Mouse (Mus musculus): Measurements from ENCODE around the gene Fgd3.

The Fgd3 gene

DNA sequence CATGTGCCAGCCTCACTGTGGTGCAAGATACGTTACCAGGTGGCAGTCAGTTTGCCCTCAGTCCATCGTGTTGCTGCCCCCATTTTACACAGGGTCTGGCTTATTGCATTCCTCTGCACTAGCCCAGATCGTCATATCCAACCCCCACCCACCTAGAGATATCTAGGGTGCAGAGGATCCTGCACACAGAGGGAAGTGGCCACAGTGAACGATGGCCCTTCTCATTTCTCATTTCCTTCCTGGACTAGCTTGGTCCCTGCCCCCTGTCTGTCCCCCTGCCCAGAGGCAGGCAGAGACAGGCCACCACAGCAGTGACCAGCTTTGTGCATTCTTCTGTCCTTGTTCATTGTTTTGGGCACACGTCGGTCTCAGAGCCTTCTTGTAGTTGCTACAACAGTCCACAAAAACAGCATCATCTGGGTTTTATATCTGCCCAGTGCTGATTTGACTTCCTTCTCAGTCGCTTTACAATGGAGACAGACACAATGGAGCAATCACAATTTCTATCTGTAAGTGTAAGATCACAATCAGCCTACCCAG is 13.3 kb downstream of the Fgd3 start:
- no peak for DNase-seq (ENCODE audit: low spot score)

DNA sequence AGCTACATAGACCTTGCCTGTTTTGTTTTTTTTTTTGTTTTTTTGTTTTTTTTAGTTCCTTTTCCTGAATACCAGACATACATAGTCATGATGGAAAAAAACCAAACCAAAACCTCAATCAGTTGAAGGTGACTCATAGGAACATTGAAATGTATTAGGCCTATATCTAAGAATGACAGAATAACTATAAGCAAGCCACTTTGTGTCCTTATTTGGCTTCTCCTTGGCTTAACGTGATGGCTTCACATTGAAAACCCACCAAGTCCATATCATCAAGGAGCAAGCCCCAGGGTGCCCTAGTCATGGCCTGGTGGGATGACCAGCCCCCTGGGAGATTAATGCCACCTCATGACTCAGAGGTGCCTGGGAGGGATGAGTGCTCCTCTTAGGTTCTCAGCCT is 19.3 kb downstream of the Fgd3 start:
- no peak for DNase-seq (ENCODE audit: low spot score)

DNA sequence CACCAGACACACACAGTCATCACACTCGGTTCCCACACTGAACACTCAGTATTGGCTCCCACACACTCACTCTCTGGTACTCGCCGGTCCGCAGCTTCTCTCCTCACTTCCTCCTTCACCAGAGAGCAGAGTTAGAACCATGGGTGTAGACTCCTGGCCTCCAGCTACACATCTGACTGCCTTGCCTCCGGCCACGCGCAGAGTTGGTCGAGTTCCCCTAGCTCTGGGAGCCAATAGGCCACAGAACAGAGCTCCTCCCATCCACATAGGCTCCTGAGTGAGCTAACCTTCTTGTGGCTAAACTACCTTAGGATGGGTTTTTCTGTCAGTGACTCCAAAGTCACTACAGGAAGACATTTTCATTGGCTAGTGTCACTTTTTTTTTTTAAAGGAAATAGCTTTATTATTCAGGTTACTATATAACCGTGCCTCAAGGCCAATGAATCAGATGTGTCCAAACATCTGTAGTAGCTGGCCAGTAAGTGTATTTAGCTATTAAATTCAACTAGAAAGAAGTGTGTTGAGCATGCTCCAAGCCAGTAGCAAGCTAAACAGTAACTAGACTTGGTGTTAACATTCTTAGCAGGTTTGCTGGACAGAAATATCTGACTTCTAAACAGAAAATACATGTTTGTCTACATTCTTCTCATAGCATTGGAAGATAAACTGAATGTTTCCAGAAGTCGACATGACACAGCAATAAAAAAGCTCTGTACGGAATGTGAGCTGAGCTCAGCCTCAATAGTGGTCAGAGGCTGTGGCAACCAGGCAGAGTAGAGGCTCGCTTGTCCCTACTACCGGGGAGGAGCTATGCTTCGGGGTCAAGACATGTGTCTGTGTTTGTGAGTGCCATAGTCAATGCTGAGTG is 21.4 kb downstream of the Fgd3 start:
- DNase-seq (ENCODE audit: low spot score): no peak

DNA sequence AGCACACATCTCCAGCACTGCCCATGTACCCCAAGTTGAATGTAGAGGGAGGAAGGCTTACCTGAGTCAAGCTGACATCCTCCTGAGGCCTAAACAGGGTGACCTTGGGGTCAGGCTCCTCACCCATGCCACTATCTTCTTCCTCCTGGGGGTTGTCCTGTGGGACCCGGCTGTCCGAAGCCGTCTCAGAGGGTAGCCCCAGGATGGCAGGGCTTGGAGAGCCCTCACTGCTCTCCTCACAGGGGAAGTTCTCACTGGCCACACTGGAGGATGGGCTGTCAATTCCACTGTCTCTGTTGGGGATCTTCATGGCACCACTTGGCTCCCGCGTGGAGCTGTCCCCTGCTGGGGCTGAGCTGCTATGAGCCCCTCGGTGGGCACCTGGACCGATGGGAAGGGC is 23.8 kb downstream of the Fgd3 start:
- no peak for DNase-seq (ENCODE audit: low spot score)

DNA sequence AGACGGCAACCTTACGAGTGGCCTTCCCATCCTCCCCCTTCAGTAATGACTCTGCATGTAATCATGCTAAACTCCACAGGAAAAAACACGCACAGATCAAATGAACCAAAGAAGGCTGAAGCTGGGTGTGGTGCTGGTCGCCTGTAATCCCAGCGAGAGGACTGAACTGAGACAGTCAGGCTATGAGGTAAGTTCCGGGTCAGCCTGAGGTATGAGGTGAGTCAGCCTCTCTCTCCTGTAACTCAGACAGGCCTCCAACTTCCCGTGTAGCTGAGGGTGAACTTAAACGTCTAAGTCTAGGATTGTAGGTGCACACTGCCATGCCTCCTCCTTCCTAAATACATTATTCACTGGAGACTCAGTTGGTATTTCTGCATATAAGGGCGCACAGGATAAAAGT is 26.0 kb downstream of the Fgd3 start:
- DNase-seq (ENCODE audit: low spot score): no peak

DNA sequence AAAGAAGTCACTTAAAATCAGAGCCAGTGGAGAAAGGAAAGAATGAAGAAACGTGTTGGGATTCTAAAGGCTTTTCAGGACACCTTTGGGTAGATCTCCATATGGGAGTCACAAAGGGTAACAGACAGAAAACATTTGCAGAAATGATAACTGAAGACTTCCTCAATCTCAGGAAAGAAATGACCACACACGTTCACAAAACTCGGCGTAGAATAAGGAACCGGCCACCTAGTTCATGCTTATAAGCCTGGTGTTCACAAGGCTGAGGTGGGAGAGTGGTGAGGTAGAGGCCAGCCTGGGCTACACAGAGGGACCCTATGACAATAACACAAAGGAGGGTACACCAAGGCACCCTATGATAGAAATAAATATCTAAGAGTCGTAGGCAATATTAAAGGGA is 28.2 kb downstream of the Fgd3 start:
- DNase-seq (ENCODE audit: low spot score): no peak

DNA sequence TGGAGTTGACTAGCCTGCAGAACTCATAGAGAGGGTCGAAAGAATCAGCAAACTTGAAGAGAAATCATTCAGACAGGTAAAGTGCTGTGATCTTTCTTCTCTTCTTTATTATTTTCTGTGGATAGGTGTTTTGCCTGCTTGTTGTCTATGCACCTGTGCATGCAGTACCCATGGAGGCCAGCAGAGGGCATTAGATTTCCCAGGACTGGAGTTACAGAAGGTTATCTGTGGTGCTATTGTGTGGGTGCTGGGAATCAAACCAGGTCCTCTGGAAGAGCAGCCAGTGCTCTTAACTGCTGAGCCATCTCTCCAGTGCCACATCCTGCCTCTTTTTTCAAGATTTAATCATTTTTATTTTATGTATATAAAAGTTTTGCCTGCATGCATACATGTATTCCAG is 28.7 kb downstream of the Fgd3 start:
- no peak for DNase-seq (ENCODE audit: low spot score)

DNA sequence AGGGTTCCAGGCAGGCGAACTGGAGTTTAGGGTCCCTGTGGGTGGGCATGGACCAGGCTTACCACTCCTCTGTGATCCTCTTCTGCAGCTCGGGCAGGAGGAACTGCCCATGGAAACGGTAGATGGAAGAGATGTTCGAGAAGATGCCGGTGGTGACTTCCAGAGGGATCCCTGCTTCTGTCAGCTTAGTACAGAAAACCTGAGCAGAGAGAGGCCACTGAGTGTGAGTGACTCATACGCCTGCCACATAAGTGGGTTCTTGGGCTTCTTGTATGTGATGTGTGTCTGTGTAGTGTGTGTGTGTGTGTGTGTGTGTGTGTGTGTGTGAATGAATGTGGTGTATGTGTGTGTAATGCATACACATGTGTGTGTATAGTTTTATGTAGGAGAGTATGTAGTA is 32.9 kb downstream of the Fgd3 start:
- no peak for DNase-seq (ENCODE audit: low spot score)

DNA sequence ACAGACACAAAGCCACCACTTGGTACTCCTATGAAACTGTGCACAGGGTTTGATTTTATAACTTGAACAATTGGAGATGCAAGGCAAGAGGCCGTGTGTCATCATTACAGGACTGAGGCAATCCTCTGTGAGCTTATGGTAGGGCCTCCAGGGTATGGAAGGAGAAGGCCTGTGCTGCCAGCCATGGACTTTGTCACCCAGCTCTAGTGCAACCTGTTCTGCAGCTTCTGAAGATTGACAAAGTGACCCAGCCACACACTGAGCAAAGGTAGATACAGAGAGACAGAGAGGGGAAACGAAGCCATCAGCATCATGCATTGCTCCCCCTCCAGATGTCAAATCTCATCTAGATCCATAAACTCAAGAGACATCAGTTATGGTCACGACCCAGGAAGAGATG is 33.4 kb downstream of the Fgd3 start:
- DNase-seq (ENCODE audit: low spot score): no peak

DNA sequence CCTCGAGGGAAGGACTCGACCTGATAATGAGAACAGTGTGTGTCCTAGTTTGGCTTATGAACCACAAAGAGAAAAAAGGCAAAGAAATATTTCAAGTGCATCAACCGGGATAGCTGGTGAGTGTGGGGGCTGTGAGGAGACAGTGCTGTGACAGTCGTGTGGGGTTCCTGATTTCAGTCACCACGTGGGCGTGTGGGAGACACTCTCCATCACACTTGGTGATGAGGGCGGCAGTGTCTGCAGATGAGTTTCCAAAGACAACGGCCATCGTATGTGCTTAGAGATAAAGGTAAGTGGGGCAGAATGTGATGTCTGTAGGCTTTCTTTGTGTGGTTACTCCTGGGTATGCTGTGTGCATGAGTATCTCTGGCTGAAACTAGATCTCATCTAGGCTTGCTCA is 36.4 kb downstream of the Fgd3 start:
- no peak for DNase-seq (ENCODE audit: low spot score)

DNA sequence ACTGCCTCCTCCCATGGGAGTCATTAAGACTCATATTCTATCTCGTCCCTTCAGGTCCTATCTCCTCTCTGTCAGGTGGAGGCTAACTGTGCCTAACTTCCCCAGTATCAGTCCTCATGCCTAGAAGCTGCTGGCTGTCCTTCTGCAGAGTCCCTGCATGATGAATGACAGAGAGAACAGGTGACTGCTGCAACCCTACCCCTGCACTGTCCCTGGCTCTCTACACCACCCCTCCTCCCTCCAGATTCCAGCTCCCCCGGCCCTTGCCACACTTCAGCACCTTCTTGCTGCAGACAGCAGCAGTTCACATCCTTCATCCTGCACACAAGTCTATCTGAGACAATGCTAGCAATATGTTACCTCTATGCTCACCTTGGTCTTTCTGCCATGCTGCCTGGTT is 37.9 kb downstream of the Fgd3 start:
- DNase-seq (ENCODE audit: low spot score): no peak

DNA sequence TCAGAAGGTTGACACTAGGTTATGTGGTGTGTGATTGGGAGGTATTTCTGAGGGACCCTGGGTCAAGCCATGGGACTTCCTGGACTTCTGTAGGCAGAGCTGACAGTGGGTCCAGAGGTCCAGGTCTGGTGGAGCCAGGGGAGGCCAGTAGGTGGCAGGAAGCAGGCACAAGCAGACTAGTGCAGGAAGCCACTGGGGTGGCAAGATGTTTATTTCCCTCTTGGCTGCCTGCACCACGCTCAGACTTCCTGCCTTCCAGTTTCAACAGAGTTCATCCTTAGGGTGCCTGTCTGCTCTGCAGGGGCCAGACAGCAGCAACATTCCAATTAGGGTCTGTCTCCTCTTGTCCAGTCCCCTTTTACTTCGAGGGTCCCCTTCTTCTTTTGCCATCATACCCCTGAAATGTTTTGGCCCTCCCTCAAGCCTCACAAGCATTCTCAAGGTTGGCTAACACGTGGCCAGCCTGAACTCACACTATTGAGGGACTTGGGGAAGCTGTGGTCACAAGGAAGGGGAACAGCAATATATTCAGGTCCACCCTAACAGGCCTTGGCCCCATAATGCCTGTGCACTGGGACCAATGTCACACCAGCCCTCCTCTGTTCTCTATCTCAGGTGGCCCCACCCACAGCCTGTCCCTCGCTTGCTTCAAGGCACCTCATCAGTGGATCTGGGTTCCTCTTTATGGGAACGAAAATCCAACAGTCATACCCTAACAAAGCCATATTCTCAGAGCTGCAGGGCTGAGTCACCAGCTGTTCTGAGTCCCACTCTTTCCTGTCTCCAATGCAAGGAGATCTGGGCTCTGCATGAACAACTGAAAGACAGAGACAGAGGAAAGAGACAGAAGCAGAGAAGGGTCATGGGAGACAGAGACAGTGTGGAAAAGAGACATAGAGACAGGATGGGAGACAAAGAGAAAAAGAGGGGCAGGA is 48.0 kb downstream of the Fgd3 start:
- no peak for DNase-seq (ENCODE audit: low spot score)

DNA sequence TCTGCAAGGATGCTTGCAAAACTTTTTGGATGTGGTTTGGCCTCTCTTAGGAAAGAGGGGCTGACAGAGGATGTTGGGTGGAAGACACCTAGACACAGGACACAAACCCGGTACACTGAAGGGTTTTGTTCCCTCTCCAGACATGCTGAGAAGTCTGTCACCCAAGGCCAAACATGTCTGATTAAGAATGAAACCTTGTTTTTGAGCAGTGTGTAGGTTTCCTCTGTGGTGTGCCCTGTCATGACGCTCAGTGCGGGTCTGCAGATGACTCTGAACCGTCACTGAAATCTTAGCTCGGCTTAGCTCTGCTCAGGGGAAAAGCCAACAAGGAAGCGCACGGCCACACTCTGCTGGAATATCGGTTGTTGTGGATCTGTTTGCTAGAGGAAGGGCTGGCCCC is 49.6 kb downstream of the Fgd3 start:
- DNase-seq (ENCODE audit: low spot score): no peak

DNA sequence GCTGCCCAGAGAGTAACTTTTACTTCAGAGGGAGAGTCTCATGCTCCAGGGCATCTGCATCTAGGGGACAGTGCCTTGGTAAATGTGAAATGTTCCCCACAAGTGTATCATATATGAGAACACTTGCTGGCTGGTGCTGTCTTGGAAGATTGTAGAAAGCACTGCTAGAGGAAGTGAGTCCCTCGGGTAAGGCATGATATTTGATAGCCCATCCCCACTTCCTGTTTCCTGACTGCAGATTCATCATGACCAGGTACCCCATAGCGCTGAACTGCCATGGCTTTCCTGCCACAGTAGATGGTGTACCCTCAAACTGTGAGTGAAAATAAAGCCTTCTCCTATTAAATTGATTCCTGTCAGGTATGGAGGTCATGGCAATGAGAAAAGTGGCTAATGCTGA is 52.5 kb downstream of the Fgd3 start:
- DNase-seq (ENCODE audit: low spot score): no peak

DNA sequence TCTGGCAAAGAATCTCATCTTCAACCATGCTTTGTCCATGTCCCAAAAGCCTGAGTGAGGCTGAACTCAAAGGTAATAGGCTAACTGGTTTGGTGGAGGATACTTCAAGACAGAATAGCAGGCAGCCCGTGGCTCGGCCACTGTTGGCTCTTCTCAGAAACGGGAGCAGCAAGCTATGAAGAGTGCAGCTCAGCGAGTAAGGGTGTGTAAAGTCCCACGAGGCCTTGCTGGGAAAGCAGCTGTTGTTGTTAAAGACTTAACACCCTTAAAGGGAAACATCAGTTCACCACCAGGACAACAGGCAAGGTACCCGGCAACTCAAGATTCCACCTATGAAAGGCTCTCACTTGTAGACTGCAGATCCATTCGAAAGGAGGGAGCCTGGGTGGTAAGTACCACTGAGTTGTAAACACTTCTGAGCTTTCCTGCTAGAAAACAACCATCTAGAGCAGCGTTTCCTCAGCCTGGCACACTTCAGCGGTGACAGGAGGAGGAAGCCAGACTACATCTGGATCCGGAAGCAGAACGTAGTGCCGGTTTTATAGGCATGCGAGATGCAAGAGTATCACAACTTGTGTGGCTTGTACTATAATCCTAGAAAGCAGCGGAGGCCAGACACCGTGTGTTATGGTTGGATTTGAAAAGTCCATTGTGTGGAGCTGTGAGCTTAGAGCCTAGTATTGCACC is 59.9 kb downstream of the Fgd3 start:
- DNase-seq (ENCODE audit: low spot score): no peak

DNA sequence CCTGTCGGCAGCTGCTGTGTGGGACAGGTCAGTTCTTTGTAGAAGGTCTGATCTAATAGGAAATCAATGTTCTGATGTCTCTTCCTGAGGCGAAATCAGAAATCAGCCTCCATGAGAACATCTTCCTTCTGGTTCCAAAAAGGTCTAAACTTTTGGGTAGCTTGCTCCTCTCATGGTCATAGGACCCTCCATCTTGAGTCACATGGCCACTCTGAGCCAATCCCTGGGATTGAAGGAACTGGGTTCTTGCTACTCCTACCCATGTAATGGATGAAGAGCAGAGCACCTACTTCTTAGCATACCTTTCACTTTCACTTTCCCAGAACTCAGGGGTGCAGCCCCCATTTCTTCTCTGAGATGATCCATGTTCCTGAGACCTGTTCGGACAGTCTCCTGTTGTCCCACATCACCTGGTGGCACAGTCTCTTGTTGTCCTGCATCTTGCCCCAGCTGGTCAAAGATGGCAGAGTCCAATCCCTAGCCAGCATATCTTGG is 62.2 kb downstream of the Fgd3 start:
- no peak for DNase-seq (ENCODE audit: low spot score)

DNA sequence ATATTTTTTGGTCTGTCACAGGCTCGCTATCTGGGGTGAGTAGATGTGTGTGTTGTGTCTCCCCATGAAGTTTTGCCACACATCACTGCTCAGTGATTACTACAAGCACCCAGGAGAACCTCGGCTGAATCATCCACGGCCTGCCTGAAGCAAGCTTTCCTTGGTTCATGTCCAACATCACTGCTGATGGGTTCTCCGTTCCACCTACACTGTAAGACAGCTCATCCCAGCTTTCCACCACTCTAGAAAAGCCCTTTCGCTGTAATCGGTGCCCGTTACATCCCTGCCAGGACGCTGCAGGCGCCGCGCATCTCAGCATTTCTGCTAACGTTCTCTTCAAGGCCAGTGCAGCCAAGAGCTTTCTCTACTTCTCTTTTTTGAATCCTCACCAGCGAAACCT is 67.4 kb downstream of the Fgd3 start:
- no peak for DNase-seq (ENCODE audit: low spot score)

DNA sequence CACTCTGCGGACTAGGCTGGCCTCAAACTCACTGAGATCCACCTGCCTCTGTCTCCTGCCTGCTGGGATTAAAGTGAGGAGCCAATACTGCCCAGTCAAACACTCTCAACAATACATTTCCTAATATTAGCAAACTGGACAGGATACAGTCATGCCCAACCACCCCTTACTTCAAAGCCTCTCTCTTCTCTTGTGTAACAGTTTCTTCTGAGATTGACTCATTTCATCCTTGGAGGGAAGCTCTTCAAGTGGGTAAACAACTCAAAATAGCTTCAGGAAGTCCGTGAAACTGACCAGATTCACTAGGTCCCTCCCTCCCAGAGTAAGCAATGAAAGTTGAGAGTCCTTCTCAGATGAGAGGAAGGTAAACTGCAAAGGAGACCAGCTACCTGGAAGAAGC is 68.0 kb downstream of the Fgd3 start:
- DNase-seq (ENCODE audit: low spot score): no peak

DNA sequence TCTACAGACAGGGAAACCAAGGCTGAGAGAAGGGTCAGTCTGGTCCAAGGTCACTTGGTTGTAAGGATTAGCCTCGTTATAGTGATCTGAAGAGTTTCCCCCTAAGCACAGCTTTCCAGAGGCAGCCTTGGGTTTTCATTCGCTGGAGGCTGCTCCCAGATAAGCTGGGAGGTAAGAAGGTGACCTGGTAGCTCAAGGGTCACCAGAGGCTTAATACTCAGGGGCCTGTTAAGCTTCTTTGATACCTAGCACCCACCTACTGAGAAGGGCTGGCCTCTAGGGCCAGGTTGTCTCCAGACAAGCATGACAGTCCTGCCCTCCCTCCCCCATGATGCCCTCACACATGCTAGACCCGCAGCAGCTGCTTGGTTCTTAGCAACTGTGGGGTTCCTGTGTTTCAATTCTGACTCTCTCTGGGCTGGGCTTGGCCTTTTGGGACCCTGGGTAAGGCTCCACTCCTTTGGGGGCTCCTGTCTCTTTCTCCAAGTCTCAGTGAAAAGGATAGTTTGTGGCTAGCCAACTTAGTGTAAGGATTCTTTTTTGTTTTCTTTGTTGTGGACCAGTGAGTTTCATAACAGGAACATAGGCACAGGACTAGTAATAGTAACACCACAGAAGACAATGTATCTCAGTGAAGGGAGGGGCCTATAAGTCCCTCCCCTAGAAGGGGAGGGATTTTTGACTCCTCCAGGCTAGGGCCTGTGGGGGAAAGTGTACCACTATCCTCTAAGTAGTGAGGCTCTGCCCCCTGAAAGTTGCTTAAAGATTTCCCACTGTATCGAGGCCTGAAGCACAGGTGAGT is 69.2 kb downstream of the Fgd3 start:
- no peak for DNase-seq (ENCODE audit: low spot score)

DNA sequence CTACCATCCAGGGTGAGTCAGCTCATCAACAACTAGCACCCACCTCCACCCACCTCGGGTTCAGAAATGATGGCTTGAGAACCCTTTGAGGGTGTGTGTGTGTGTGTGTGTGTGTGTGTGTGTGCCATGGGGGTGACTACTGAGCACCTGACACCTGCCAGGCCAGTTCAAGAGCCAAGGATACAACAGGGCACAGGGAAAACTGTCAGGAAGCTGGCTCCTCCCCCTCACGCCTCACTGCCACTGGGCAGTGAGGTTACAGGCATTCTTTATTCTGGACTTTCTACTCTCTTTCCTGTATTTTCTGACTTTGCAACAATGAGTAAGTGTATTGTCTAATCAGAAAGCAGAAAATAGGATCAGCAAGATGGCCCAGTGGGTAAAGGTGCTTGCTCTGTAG is 70.5 kb downstream of the Fgd3 start:
- no peak for DNase-seq (ENCODE audit: low spot score)

DNA sequence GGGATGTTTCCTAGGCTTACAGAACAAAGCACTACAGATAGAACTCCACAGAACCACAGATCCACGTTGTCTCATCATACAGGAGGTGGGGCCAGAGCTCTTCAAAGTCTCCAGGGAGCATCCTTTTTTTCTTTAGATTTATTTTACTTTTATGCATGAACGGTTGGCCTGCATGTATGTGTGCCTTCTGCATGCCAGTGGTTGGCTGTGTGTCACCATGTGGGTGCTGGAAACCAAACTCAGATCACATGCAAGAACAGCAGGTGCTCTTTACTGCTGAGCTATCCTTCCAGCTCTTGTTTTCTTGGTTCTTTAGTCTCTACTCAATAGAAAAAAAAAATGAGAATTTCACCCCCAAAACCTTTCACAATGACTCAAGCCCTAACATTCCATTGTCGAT is 71.2 kb downstream of the Fgd3 start:
- no peak for DNase-seq (ENCODE audit: low spot score)

All from MN1 (cell line).